Mouse (Mus musculus) stomach, embryonic 15.5 days (tissue): ENCODE measurements around the gene Alg12. TPM values are rescaled to one million over a fixed set of nuclear protein-coding genes. Genes with fewer than 3 reads are reported as not detected.

Source experiments
- ATAC-seq: fragments of 200-750 bp; cut with Nextera tagmentation; 2 replicates; pipeline ENCODE4 v1.8.0; 2017; ENCODE audit warnings: low read depth, moderate number of reproducible peaks, moderate TSS enrichment; ENCODE audit not compliant: insufficient read depth, low FRiP score
- H3K27ac ChIP-seq: fragments of 300-500 bp; sonication (generic); 2 replicates; pipeline ENCODE4 v1.5.1; 2015; ENCODE audit warnings: mild to moderate bottlenecking, inconsistent platforms
- H3K27me3 ChIP-seq: fragments of 300-500 bp; sonication (generic); replicated peaks from 2 replicates; pipeline ENCODE4 v1.6.1; 2015; ENCODE audit warnings: inconsistent platforms
- H3K36me3 ChIP-seq: fragments of 300-500 bp; sonication (generic); 2 replicates; pipeline ENCODE4 v1.6.1; 2015; ENCODE audit warnings: inconsistent platforms
- H3K4me1 ChIP-seq: fragments of 300-500 bp; sonication (generic); 2 replicates; pipeline ENCODE4 v1.6.1; 2015; ENCODE audit warnings: inconsistent platforms
- H3K4me2 ChIP-seq: fragments of 300-500 bp; sonication (generic); 2 replicates; pipeline ENCODE4 v1.6.1; 2015; ENCODE audit warnings: mild to moderate bottlenecking, inconsistent platforms
- H3K4me3 ChIP-seq: fragments of 300-500 bp; sonication (generic); replicated peaks from 2 replicates; pipeline ENCODE4 v1.5.1; 2015; ENCODE audit warnings: inconsistent platforms
- H3K9ac ChIP-seq: fragments of 300-500 bp; sonication (generic); 2 replicates; pipeline ENCODE4 v1.6.1; 2015; ENCODE audit warnings: inconsistent platforms
- H3K9me3 ChIP-seq: fragments of 300-500 bp; sonication (generic); 2 replicates; pipeline ENCODE4 v1.6.1; 2016; ENCODE audit warnings: inconsistent platforms
- whole genome bisulfite sequencing: fragments of 180-500 bp; shearing (Covaris S2); methylation state at CpG from one replicate; pipeline ENCODE4 v1.1.7; 2015; 5-methylcytosine and 5-hydroxymethylcytosine counted together
- polyA plus RNA-seq: library from polyadenylated mRNA; unstranded; fragments of >200 nt; fragmentation: Nextera tagmentation; extraction: Ambion mirVana; gene quantifications from 2 replicates; pipeline ENCODE4 v1.2.1, GENCODE M21; 2015

Gene Alg12
- polyA plus RNA-seq, 1 experiment from 2014 or later, result 11.6 TPM

GRCm38 (mm10) chr15:88851507-88852149, 32.5 kb upstream of the Alg12 start:
- no peak overlapping the region for H3K4me3 ChIP-seq
- H3K4me1 ChIP-seq, result peaks cover 44% of the 10 kb centered on the region
- WGBS, result 54% methylated on average over 10 of the region's 10 CpGs
- H3K9ac ChIP-seq, result no peak overlapping the region
- peak overlapping the region; percentile 91 for H3K27ac ChIP-seq
- H3K27me3 ChIP-seq, result no peaks in the 10 kb centered on the region
- peak; percentile 84 for ATAC-seq
- H3K4me2 ChIP-seq, result peak overlapping the region; percentile 1; the same call in 1 of the 2 replicates
- no peaks in the 10 kb centered on the region for H3K36me3 ChIP-seq
- no peaks in the 10 kb centered on the region for H3K9me3 ChIP-seq

- 27% methylated on average over 3 of the region's 3 CpGs for WGBS
- Histone ChIP-seq H3K27ac (peak overlapping the region; percentile 91), H3K4me2 (peak overlapping the region; percentile 12; the same call in 1 of the 2 replicates), H3K4me3 (no peak overlapping the region), H3K4me1 (peaks cover 44% of the 10 kb centered on the region), H3K9ac (no peak overlapping the region), H3K9me3 (no peaks in the 10 kb centered on the region), H3K27me3 (no peaks in the 10 kb centered on the region), H3K36me3 (no peaks in the 10 kb centered on the region)
- no peak for ATAC-seq
Measured at GRCm38 (mm10) chr15:88851076-88851475, 32.0 kb upstream of the Alg12 start.

GRCm38 (mm10) chr15:88850146-88850826, 31.2 kb upstream of the Alg12 start:
- no peak overlapping the region for H3K9ac ChIP-seq
- WGBS, result 43% methylated on average over 10 of the region's 10 CpGs
- no peaks in the 10 kb centered on the region for H3K9me3 ChIP-seq
- H3K27me3 ChIP-seq, result no peaks in the 10 kb centered on the region
- H3K4me2 ChIP-seq, result peak overlapping the region; percentile 12; the same call in 1 of the 2 replicates
- H3K36me3 ChIP-seq, result no peaks in the 10 kb centered on the region
- H3K4me3 ChIP-seq, result no peak overlapping the region
- peak; percentile 85 for ATAC-seq
- peaks cover 37% of the 10 kb centered on the region for H3K4me1 ChIP-seq
- peak overlapping the region; percentile 91 for H3K27ac ChIP-seq

GRCm38 (mm10) chr15:88849621-88850020, 30.5 kb upstream of the Alg12 start:
- Histone ChIP-seq H3K27ac (peak overlapping the region; percentile 91), H3K4me2 (no peak overlapping the region), H3K36me3 (no peaks in the 10 kb centered on the region), H3K27me3 (no peaks in the 10 kb centered on the region), H3K4me3 (no peak overlapping the region), H3K4me1 (peaks cover 30% of the 10 kb centered on the region), H3K9me3 (no peaks in the 10 kb centered on the region), H3K9ac (no peak overlapping the region)
- no peak for ATAC-seq
- 93% methylated on average over 2 of the region's 2 CpGs for WGBS

GRCm38 (mm10) chr15:88848661-88849060, 29.5 kb upstream of the Alg12 start:
- Histone ChIP-seq H3K4me2 (no peak overlapping the region), H3K9ac (no peak overlapping the region), H3K4me3 (no peak overlapping the region), H3K4me1 (peaks cover 26% of the 10 kb centered on the region), H3K36me3 (no peaks in the 10 kb centered on the region), H3K9me3 (no peaks in the 10 kb centered on the region), H3K27ac (no peak overlapping the region), H3K27me3 (no peaks in the 10 kb centered on the region)
- no peak for ATAC-seq
- WGBS, result 91% methylated on average over 1 of the region's 1 CpGs

- Histone ChIP-seq H3K4me2 (no peak overlapping the region), H3K36me3 (no peaks in the 10 kb centered on the region), H3K27me3 (no peaks in the 10 kb centered on the region), H3K27ac (no peak overlapping the region), H3K9ac (no peak overlapping the region), H3K4me1 (peaks cover 1% of the 10 kb centered on the region), H3K9me3 (no peaks in the 10 kb centered on the region), H3K4me3 (no peak overlapping the region)
- ATAC-seq, result no peak
- WGBS, result 92% methylated on average over 7 of the region's 7 CpGs
Measured at GRCm38 (mm10) chr15:88844966-88845365, 25.8 kb upstream of the Alg12 start.

GRCm38 (mm10) chr15:88843486-88844097, 24.5 kb upstream of the Alg12 start:
- Histone ChIP-seq H3K4me1 (peaks cover 9% of the 10 kb centered on the region), H3K36me3 (no peaks in the 10 kb centered on the region), H3K4me2 (no peak overlapping the region), H3K9me3 (no peaks in the 10 kb centered on the region), H3K4me3 (no peak overlapping the region), H3K27me3 (no peaks in the 10 kb centered on the region), H3K27ac (no peak overlapping the region), H3K9ac (no peak overlapping the region)
- 32% methylated on average over 8 of the region's 8 CpGs for WGBS
- ATAC-seq, result peak; percentile 21; the same call in 1 of the 2 replicates

GRCm38 (mm10) chr15:88842300-88842673, 23.2 kb upstream of the Alg12 start:
- WGBS, result 62% methylated on average over 3 of the region's 3 CpGs
- no peak overlapping the region for H3K4me3 ChIP-seq
- H3K4me2 ChIP-seq, result no peak overlapping the region
- no peaks in the 10 kb centered on the region for H3K27me3 ChIP-seq
- H3K9me3 ChIP-seq, result no peaks in the 10 kb centered on the region
- H3K4me1 ChIP-seq, result peaks cover 15% of the 10 kb centered on the region
- H3K27ac ChIP-seq, result no peak overlapping the region
- ATAC-seq, result no peak
- no peak overlapping the region for H3K9ac ChIP-seq
- no peaks in the 10 kb centered on the region for H3K36me3 ChIP-seq

- H3K4me2 ChIP-seq, result no peak overlapping the region
- no peaks in the 10 kb centered on the region for H3K27me3 ChIP-seq
- no peak overlapping the region for H3K4me3 ChIP-seq
- peaks cover 18% of the 10 kb centered on the region for H3K4me1 ChIP-seq
- ATAC-seq, result no peak
- no peaks in the 10 kb centered on the region for H3K36me3 ChIP-seq
- H3K27ac ChIP-seq, result no peak overlapping the region
- 82% methylated on average over 3 of the region's 3 CpGs for WGBS
- no peak overlapping the region for H3K9ac ChIP-seq
- H3K9me3 ChIP-seq, result no peaks in the 10 kb centered on the region
Measured at GRCm38 (mm10) chr15:88841580-88842299, 22.6 kb upstream of the Alg12 start.

- no peaks in the 10 kb centered on the region for H3K9me3 ChIP-seq
- no peak overlapping the region for H3K27ac ChIP-seq
- H3K4me1 ChIP-seq, result peaks cover 22% of the 10 kb centered on the region
- H3K4me3 ChIP-seq, result no peak overlapping the region
- H3K27me3 ChIP-seq, result no peaks in the 10 kb centered on the region
- no peaks in the 10 kb centered on the region for H3K36me3 ChIP-seq
- ATAC-seq, result no peak
- WGBS, result 81% methylated on average over 2 of the region's 2 CpGs
- no peak overlapping the region for H3K9ac ChIP-seq
- no peak overlapping the region for H3K4me2 ChIP-seq
Measured at GRCm38 (mm10) chr15:88841160-88841559, 22.0 kb upstream of the Alg12 start.

- Histone ChIP-seq H3K9me3 (no peaks in the 10 kb centered on the region), H3K27me3 (no peaks in the 10 kb centered on the region), H3K4me2 (no peak overlapping the region), H3K4me3 (no peak overlapping the region), H3K9ac (no peak overlapping the region), H3K4me1 (peaks cover 24% of the 10 kb centered on the region), H3K36me3 (no peaks in the 10 kb centered on the region), H3K27ac (peak overlapping the region; percentile 69; the same call in 1 of the 2 replicates)
- ATAC-seq, result no peak
- 63% methylated on average over 10 of the region's 10 CpGs for WGBS
Measured at GRCm38 (mm10) chr15:88840126-88840525, 21.0 kb upstream of the Alg12 start.

GRCm38 (mm10) chr15:88839271-88839670, 20.2 kb upstream of the Alg12 start:
- WGBS, result 20% methylated on average over 9 of the region's 9 CpGs
- H3K27ac ChIP-seq, result peak overlapping the region; percentile 69
- H3K9me3 ChIP-seq, result no peaks in the 10 kb centered on the region
- no peak overlapping the region for H3K4me3 ChIP-seq
- peaks cover 24% of the 10 kb centered on the region for H3K4me1 ChIP-seq
- H3K9ac ChIP-seq, result no peak overlapping the region
- H3K27me3 ChIP-seq, result no peaks in the 10 kb centered on the region
- H3K4me2 ChIP-seq, result no peak overlapping the region
- H3K36me3 ChIP-seq, result no peaks in the 10 kb centered on the region
- peak; percentile 66 for ATAC-seq
